Mouse (Mus musculus): ENCODE measurements at regions not wholly inside any gene's neighbourhood (a gene's known extent, or its start where the extent isn't known, plus 50 kb on each side); places are given as distances from the start of the nearest gene placed in this dataset.
"Not testable (repeated sequence)": the region's sequence is repeated elsewhere in the genome, so short reads cannot be mapped to it uniquely, and the experiment has no call there.

GRCm38 (mm10) chr6:31817640-31818039 is 232.4 kb upstream of the 1700012A03Rik start:
- H3K27ac ChIP-seq (ENCODE audit: insufficient read depth, low read depth, low read length), result no peak overlapping the region
- H3K27me3 ChIP-seq (replicated peaks; ENCODE audit: control insufficient read depth, insufficient read depth, low read length), result no peaks in the 10 kb centered on the region
- no peaks in the 10 kb centered on the region for H3K36me3 ChIP-seq (ENCODE audit: control insufficient read depth, insufficient read depth, low read length)
- TF ChIP-seq CTCF (conservative IDR thresholded peaks at IDR 0.05; ENCODE audit: insufficient read depth, insufficient read length, low read depth, low read length) (no peak), POLR2A (IDR thresholded peaks at IDR 0.05; ENCODE audit: low read depth, low read length) (no peak)
- DNase-seq, result no peak
- no peak overlapping the region for H3K4me3 ChIP-seq (ENCODE audit: insufficient read depth, low read depth, low read length)
- H3K4me1 ChIP-seq (ENCODE audit: control insufficient read depth, insufficient read depth, low read length), result no peaks in the 10 kb centered on the region
- 100% methylated on average over 1 of the region's 1 CpGs for WGBS

- Histone ChIP-seq H3K27me3 (replicated peaks; ENCODE audit: control insufficient read depth, insufficient read depth, low read length) (no peaks in the 10 kb centered on the region), H3K4me1 (ENCODE audit: control insufficient read depth, insufficient read depth, low read length) (no peaks in the 10 kb centered on the region), H3K36me3 (ENCODE audit: control insufficient read depth, insufficient read depth, low read length) (no peaks in the 10 kb centered on the region), H3K27ac (ENCODE audit: insufficient read depth, low read depth, low read length) (no peak overlapping the region), H3K4me3 (ENCODE audit: insufficient read depth, low read depth, low read length) (no peak overlapping the region)
- WGBS, result 37% methylated on average over 9 of the region's 9 CpGs
- TF ChIP-seq POLR2A (IDR thresholded peaks at IDR 0.05; ENCODE audit: low read depth, low read length) (no peak), CTCF (conservative IDR thresholded peaks at IDR 0.05; ENCODE audit: insufficient read depth, insufficient read length, low read depth, low read length) (no peak)
- DNase-seq, result no peak
Measured at GRCm38 (mm10) chr6:31811890-31812289, 238.2 kb upstream of the 1700012A03Rik start.

GRCm38 (mm10) chr6:31810602-31811512 is 239.2 kb upstream of the 1700012A03Rik start:
- Histone ChIP-seq H3K36me3 (ENCODE audit: control insufficient read depth, insufficient read depth, low read length) (no peaks in the 10 kb centered on the region), H3K27me3 (replicated peaks; ENCODE audit: control insufficient read depth, insufficient read depth, low read length) (no peaks in the 10 kb centered on the region), H3K27ac (ENCODE audit: insufficient read depth, low read depth, low read length) (no peak overlapping the region), H3K4me1 (ENCODE audit: control insufficient read depth, insufficient read depth, low read length) (no peaks in the 10 kb centered on the region), H3K4me3 (ENCODE audit: insufficient read depth, low read depth, low read length) (no peak overlapping the region)
- WGBS, result 54% methylated on average over 10 of the region's 10 CpGs
- TF ChIP-seq POLR2A (IDR thresholded peaks at IDR 0.05; ENCODE audit: low read depth, low read length) (no peak), CTCF (conservative IDR thresholded peaks at IDR 0.05; ENCODE audit: insufficient read depth, insufficient read length, low read depth, low read length) (no peak)
- no peak for DNase-seq

- 82% methylated on average over 6 of the region's 10 CpGs for WGBS
- not testable (repeated sequence) for H3K27ac ChIP-seq (ENCODE audit: insufficient read depth, low read depth, low read length); H3K4me3 ChIP-seq (ENCODE audit: insufficient read depth, low read depth, low read length); H3K27me3 ChIP-seq (replicated peaks; ENCODE audit: control insufficient read depth, insufficient read depth, low read length); H3K4me1 ChIP-seq (ENCODE audit: control insufficient read depth, insufficient read depth, low read length); H3K36me3 ChIP-seq (ENCODE audit: control insufficient read depth, insufficient read depth, low read length)
- DNase-seq, result peak; percentile 12
Measured at GRCm38 (mm10) chr6:31804468-31804867, 240.7 kb upstream of the Podxl start.

GRCm38 (mm10) chr6:31803222-31803621 is 239.4 kb upstream of the Podxl start:
- not testable (repeated sequence) for H3K36me3 ChIP-seq (ENCODE audit: control insufficient read depth, insufficient read depth, low read length); H3K27ac ChIP-seq (ENCODE audit: insufficient read depth, low read depth, low read length); H3K4me1 ChIP-seq (ENCODE audit: control insufficient read depth, insufficient read depth, low read length); H3K4me3 ChIP-seq (ENCODE audit: insufficient read depth, low read depth, low read length); H3K27me3 ChIP-seq (replicated peaks; ENCODE audit: control insufficient read depth, insufficient read depth, low read length)
- peak; percentile 58 for DNase-seq
- WGBS, result 95% methylated on average over 12 of the region's 24 CpGs

GRCm38 (mm10) chr6:31791547-31791946 is 227.8 kb upstream of the Podxl start:
- no peak for TF ChIP-seq CTCF (conservative IDR thresholded peaks at IDR 0.05; ENCODE audit: insufficient read depth, insufficient read length, low read depth, low read length)
- no peak for TF ChIP-seq POLR2A (IDR thresholded peaks at IDR 0.05; ENCODE audit: low read depth, low read length)

DNA sequence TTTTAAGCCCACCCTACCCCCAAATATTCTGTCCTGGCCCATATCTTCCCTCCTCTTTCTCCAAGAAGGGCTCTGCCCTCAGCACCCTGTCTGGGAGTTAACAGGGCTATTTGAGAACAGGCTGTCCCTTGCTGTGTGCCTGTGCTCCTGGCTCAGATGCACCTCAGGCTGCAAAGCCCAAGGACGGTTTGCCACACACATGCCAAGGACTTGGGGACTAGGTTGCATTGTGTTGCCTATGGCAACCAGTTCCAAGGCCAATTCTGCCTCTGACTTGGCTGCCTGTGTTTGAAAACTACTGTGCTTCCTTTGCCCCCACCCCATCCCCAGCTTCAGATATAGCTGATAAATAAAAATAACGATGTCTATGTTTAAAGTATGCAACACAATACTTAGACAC is 227.1 kb upstream of the Podxl start:
- Histone ChIP-seq H3K4me1 (ENCODE audit: control insufficient read depth, insufficient read depth, low read length) (no peaks in the 10 kb centered on the region), H3K27me3 (replicated peaks; ENCODE audit: control insufficient read depth, insufficient read depth, low read length) (no peaks in the 10 kb centered on the region), H3K27ac (ENCODE audit: insufficient read depth, low read depth, low read length) (no peak overlapping the region), H3K4me3 (ENCODE audit: insufficient read depth, low read depth, low read length) (no peak overlapping the region), H3K36me3 (ENCODE audit: control insufficient read depth, insufficient read depth, low read length) (no peaks in the 10 kb centered on the region)
- TF ChIP-seq POLR2A (IDR thresholded peaks at IDR 0.05; ENCODE audit: low read depth, low read length) (no peak), CTCF (conservative IDR thresholded peaks at IDR 0.05; ENCODE audit: insufficient read depth, insufficient read length, low read depth, low read length) (no peak)
- no peak for DNase-seq
- WGBS, result 59% methylated on average over 2 of the region's 2 CpGs

More at GRCm38 (mm10) chr6:31791547-31791946, 227.8 kb upstream of the Podxl start:
- 81% methylated on average over 7 of the region's 7 CpGs for WGBS
- H3K4me3 ChIP-seq (ENCODE audit: insufficient read depth, low read depth, low read length), result no peak overlapping the region
- no peaks in the 10 kb centered on the region for H3K27me3 ChIP-seq (replicated peaks; ENCODE audit: control insufficient read depth, insufficient read depth, low read length)
- DNase-seq, result no peak
- no peak overlapping the region for H3K27ac ChIP-seq (ENCODE audit: insufficient read depth, low read depth, low read length)
- H3K36me3 ChIP-seq (ENCODE audit: control insufficient read depth, insufficient read depth, low read length), result no peaks in the 10 kb centered on the region
- no peaks in the 10 kb centered on the region for H3K4me1 ChIP-seq (ENCODE audit: control insufficient read depth, insufficient read depth, low read length)

Data from kidney, adult 2 months (tissue).